Mouse (Mus musculus) cortical plate, adult 2 months (tissue): ENCODE measurements around the gene Igf2bp1.

Experiments
- CTCF ChIP-seq: fragments of 200-500 bp; IDR thresholded peaks from 2 replicates; pipeline ENCODE4 v1.5.1; 2011; ENCODE audit warnings: mild to moderate bottlenecking, control low read depth, low read length; ENCODE audit not compliant: insufficient read depth; ENCODE audit errors: extremely low read depth
- POLR2A ChIP-seq: fragments of 200-500 bp; IDR thresholded peaks from 2 replicates; pipeline ENCODE4 v1.6.1; 2011; ENCODE audit warnings: mild to moderate bottlenecking, low read length, control low read depth; ENCODE audit not compliant: insufficient read depth; ENCODE audit errors: extremely low read depth

DNA sequence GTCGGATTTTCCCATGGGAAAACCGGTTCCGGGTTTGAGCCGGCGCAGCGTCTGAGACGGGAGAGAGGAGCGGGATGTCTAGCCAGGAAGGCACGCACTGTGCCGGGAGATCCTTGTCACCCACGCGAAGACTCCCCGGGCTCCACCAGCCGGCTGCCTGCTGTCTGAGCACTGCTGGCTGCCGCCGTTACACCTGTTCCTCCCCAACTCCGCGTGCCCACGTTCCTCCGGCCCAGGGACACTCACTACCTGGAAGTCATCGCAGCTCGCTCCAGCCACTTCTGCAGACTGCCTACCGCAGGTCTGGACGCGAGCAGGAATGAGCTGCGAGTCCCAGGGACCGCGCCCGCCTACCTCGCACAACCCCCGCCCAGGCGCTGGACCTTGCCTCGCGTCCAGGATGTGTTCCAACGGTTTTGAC is 91.2 kb downstream of the Igf2bp1 start, which contains the start of gene B4galnt2:
- TF ChIP-seq CTCF: no peak
- no peak for TF ChIP-seq POLR2A
